In genomic region chr10:41137956-41138355, GRCm38 (mm10) we compare ENCODE assay signal across 28 mouse cellular contexts.
A peak's percentile ranks its signal among the peaks of the same experiment; 100 is the strongest.
DNase-seq lines count a peak whose midpoint lies in the region; ATAC-seq lines count a peak whose summit lies in the region.
"Had no signal": no experiment of that assay in that cellular context is flagged by ENCODE, and none has a peak within 500 bp of the region (broad histone marks: within the 10 kb centered on the region; RNA-seq: fewer than 3 reads in every experiment).

No protein-coding gene starts in this region.

- WGBS in liver, embryonic 16.5 days (ENCODE audit: insufficient replicate concordance), result 49% methylated on average over 3 of the region's 3 CpGs

- 0 out of 2 replicates have a peak, but pooled peaks have one; percentile 36 for ATAC-seq in erythroid progenitor cell, adult 5-6 weeks (replicated peaks; ENCODE audit: low FRiP score, poor library complexity, severe bottlenecking)
- peak; percentile 64 for ATAC-seq in liver, embryonic 16.5 days (ENCODE audit: low read depth)
- ATAC-seq: forebrain, embryonic 14.5 days; intestine, postnatal 0 days; midbrain, embryonic 16.5 days had no signal

- no peak overlapping the region for H3K4me2 ChIP-seq in liver, embryonic 16.5 days (ENCODE audit: low read depth, low read length)
- H3K4me2 ChIP-seq: heart, embryonic 12.5 days; hindbrain, embryonic 14.5 days; midbrain, embryonic 11.5 days; neural tube, embryonic 12.5 days had no signal

- peak; percentile 6 for DNase-seq in 416B (ENCODE audit: low read depth)
- peak; percentile 23 for DNase-seq in adrenal gland, postnatal 10 days
- no peak for DNase-seq in MN1 (ENCODE audit: low spot score)
- no peak for DNase-seq in retina, postnatal 1 day
- DNase-seq: cerebellum, adult 8-10 months; cerebellum, postnatal 25 days; gastrocnemius, postnatal 14 days; heart, adult 18-20 months; heart, postnatal 4 days; kidney, adult 9 months; kidney, postnatal 10 days; layer of hippocampus, adult 9-11 months; lung, postnatal 36 days; right cerebral cortex, postnatal 4 days; thymus, adult 18-20 months; thymus, postnatal 4 days had no signal

- H3K36me3 ChIP-seq in liver, embryonic 16.5 days (ENCODE audit: control insufficient read depth, insufficient read depth), result no peaks in the 10 kb centered on the region
- H3K36me3 ChIP-seq: heart, embryonic 12.5 days; neural tube, embryonic 12.5 days had no signal

- H3K4me1 ChIP-seq in liver, embryonic 16.5 days (ENCODE audit: control insufficient read depth, low read depth, low read length), result peaks cover 10% of the 10 kb centered on the region
- H3K4me1 ChIP-seq: heart, embryonic 12.5 days; neural tube, embryonic 12.5 days had no signal

- no peak overlapping the region for H3K4me3 ChIP-seq in liver, embryonic 16.5 days (ENCODE audit: low read depth, low read length)
- H3K4me3 ChIP-seq: heart, embryonic 12.5 days; myocyte; neural tube, embryonic 12.5 days had no signal

- no peak overlapping the region for H3K9ac ChIP-seq in liver, embryonic 16.5 days (ENCODE audit: low read depth, low read length)
- H3K9ac ChIP-seq: heart, embryonic 12.5 days; hindbrain, embryonic 14.5 days; neural tube, embryonic 12.5 days had no signal

- H3K27ac ChIP-seq in liver, embryonic 16.5 days (ENCODE audit: low read length), result no peak overlapping the region
- H3K27ac ChIP-seq: hindbrain, embryonic 14.5 days; neural tube, embryonic 12.5 days; stomach, postnatal 0 days had no signal

- no peaks in the 10 kb centered on the region for H3K9me3 ChIP-seq in liver, embryonic 16.5 days (replicated peaks; ENCODE audit: control insufficient read depth, low read length)
- H3K9me3 ChIP-seq: heart, embryonic 12.5 days; neural tube, embryonic 12.5 days had no signal

- H3K27me3 ChIP-seq in liver, embryonic 16.5 days (ENCODE audit: control insufficient read depth, insufficient read depth, low read depth, low read length), result peaks cover 13% of the 10 kb centered on the region
- H3K27me3 ChIP-seq: CH12.LX; heart, embryonic 12.5 days; neural tube, embryonic 12.5 days had no signal

Comparison
In these comparisons a context has a peak if more than half of its experiments do, and no peak if none do; other contexts are left out.
1. DNase-seq: peak in 416B (single experiment) and adrenal gland, postnatal 10 days (single experiment); none in MN1 (single experiment) and retina, postnatal 1 day (single experiment).